Mouse (Mus musculus) kidney, adult 2 months (tissue): Measurements from ENCODE around the gene Prdm16.

ENCODE experiments used
- CTCF ChIP-seq: fragments of 200-500 bp; conservative IDR thresholded peaks from 2 replicates; pipeline ENCODE4 v1.5.1; 2011; ENCODE audit warnings: low read depth, mild to moderate bottlenecking, control low read depth, low read length, moderate library complexity, mixed read lengths; ENCODE audit not compliant: insufficient read depth, insufficient read length
- POLR2A ChIP-seq: fragments of 200-500 bp; IDR thresholded peaks from one replicate; pipeline ENCODE4 v1.6.1; 2011; ENCODE audit warnings: low read depth, low read length, control low read depth

- TF ChIP-seq CTCF (no peak), POLR2A (no peak)
These were observed 226.1 kb downstream of the Prdm16 start for GRCm38 (mm10) chr4:154410559-154410958.
